Mouse (Mus musculus) liver, postnatal 0 days (tissue): ENCODE results near the gene Aars2.

ENCODE experiments used
- CTCF ChIP-seq: sonication (generic); IDR thresholded peaks from 2 replicates; pipeline ENCODE4 v1.5.1; 2016; ENCODE audit warnings: antibody characterized with exemption, low read depth
- EP300 ChIP-seq: IDR thresholded peaks from 2 replicates; pipeline ENCODE4 v1.6.1; 2016; ENCODE audit warnings: antibody characterized with exemption, low read depth, mild to moderate bottlenecking

DNA sequence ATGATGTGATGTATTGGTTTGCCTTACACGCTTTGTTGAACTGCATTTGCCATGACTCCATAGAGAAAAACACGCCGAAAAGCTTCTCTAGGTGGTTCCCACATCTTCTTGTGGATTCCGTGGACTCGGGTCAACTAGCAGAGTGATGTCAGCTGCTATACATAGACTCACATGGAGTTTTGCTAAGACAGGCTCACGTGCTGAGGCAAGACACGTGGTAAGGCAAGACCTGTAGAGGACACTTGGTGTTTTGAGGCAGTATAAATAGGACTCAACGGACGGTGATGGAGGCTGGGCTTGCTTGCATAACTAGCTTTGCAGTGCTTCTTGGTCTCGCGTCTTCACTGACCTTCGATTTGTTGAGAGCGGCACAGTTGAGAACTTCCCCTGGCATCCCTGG lies 8.2 kb upstream of the Aars2 start:
- TF ChIP-seq EP300 (no peak), CTCF (no peak)
